ENCODE assay signal across 13 mouse cellular contexts in genomic region chr13:44932307-44933264, GRCm38 (mm10).
DNase-seq lines count a peak whose midpoint lies in the region; ATAC-seq lines count a peak whose summit lies in the region.
"Had no signal": no experiment of that assay in that cellular context is flagged by ENCODE, and none has a peak within 500 bp of the region (broad histone marks: within the 10 kb centered on the region; RNA-seq: fewer than 3 reads in every experiment).

No protein-coding gene starts in this region.

- no peak overlapping the region for H3K4me3 ChIP-seq in heart, embryonic 14.5 days (ENCODE audit: control insufficient read depth in 1 of 2, insufficient read depth in 1 of 2, low read depth in 1 of 2, low read length in 2 of 2)
- no peak overlapping the region for H3K4me3 ChIP-seq in hindbrain, embryonic 14.5 days (replicated peaks; ENCODE audit: low read length)
- H3K4me3 ChIP-seq: erythroblast, embryonic 14.5 days; liver, embryonic 12.5 days had no signal

- H3K27ac ChIP-seq in heart, embryonic 14.5 days (replicated peaks in 1 of 2; ENCODE audit: control insufficient read depth in 1 of 2, insufficient read depth in 1 of 2, low read depth in 2 of 2, low read length in 2 of 2): peak overlapping the region in 1 of 2 experiments; percentile 34; a peak in 1 of 4 replicates
- H3K27ac ChIP-seq in hindbrain, embryonic 14.5 days: peak overlapping the region; percentile 5; the same call in 1 of the 2 replicates
- H3K27ac ChIP-seq: liver, embryonic 12.5 days had no signal

- peak overlapping the region; percentile 27; the same call in 1 of the 2 replicates for H3K9ac ChIP-seq in heart, embryonic 14.5 days (ENCODE audit: low read length)
- no peak overlapping the region for H3K9ac ChIP-seq in hindbrain, embryonic 14.5 days
- H3K9ac ChIP-seq: liver, embryonic 12.5 days had no signal

- H3K4me2 ChIP-seq in heart, embryonic 14.5 days (ENCODE audit: low read length): peak overlapping the region; percentile 37; the same call in 1 of the 2 replicates
- no peak overlapping the region for H3K4me2 ChIP-seq in hindbrain, embryonic 14.5 days (replicated peaks)
- H3K4me2 ChIP-seq: liver, embryonic 12.5 days had no signal

- intact Hi-C loops in heart, postnatal 36 days (cut with DNase I): no loop called here

- ATAC-seq in heart, embryonic 14.5 days (ENCODE audit: insufficient number of reproducible peaks, insufficient read depth, low FRiP score, low read depth): peak; percentile 31; the same call in 1 of the 2 replicates
- peak; percentile 21; the same call in 1 of the 2 replicates for ATAC-seq in hindbrain, embryonic 14.5 days (ENCODE audit: low FRiP score)
- ATAC-seq: liver, embryonic 12.5 days had no signal

- no peaks in the 10 kb centered on the region for H3K27me3 ChIP-seq in heart, embryonic 14.5 days (ENCODE audit: control insufficient read depth, insufficient read depth, low read length)
- no peaks in the 10 kb centered on the region for H3K27me3 ChIP-seq in hindbrain, embryonic 14.5 days (ENCODE audit: control insufficient read depth, insufficient read depth, low read length)
- H3K27me3 ChIP-seq: liver, embryonic 12.5 days had no signal

- no peak for DNase-seq in heart, postnatal 36 days
- DNase-seq in 3T3-L1 (ENCODE audit: low read depth, low spot score) (peak; percentile 15), ES-CJ7 (ENCODE audit: low read depth, low spot score) (peak; percentile 29)
- no peak for DNase-seq in hindbrain, embryonic 14.5 days (ENCODE audit: low spot score)
- no peak for DNase-seq in layer of hippocampus, adult 18-20 months (ENCODE audit: low spot score in 2 of 2)
- DNase-seq in adrenal gland, adult 18-20 months (ENCODE audit: low spot score in 2 of 2): no peak
- DNase-seq: adrenal gland, postnatal 10 days; kidney, adult 9 months; lung, postnatal 14 days; thymus, postnatal 36 days had no signal

- H3K36me3 ChIP-seq in heart, embryonic 14.5 days (ENCODE audit: control insufficient read depth, insufficient read depth, low read length): peaks cover 14% of the 10 kb centered on the region
- peaks cover 29% of the 10 kb centered on the region for H3K36me3 ChIP-seq in hindbrain, embryonic 14.5 days (replicated peaks; ENCODE audit: control insufficient read depth, insufficient read depth)

- 58% methylated on average over 18 of the region's 18 CpGs for WGBS in heart, embryonic 14.5 days
- 58% methylated on average over 18 of the region's 18 CpGs for WGBS in hindbrain, embryonic 14.5 days

- no peaks in the 10 kb centered on the region for H3K9me3 ChIP-seq in heart, embryonic 14.5 days (ENCODE audit: control insufficient read depth, low read length)
- H3K9me3 ChIP-seq in hindbrain, embryonic 14.5 days (ENCODE audit: control insufficient read depth, low read length): no peaks in the 10 kb centered on the region
- H3K9me3 ChIP-seq: liver, embryonic 12.5 days had no signal

- peaks cover 9 to 26% of the 10 kb centered on the region in 2 experiments for H3K4me1 ChIP-seq in heart, embryonic 14.5 days (ENCODE audit: control insufficient read depth in 2 of 2, insufficient read depth in 2 of 2, low read length in 2 of 2)
- peaks cover 22% of the 10 kb centered on the region for H3K4me1 ChIP-seq in hindbrain, embryonic 14.5 days (replicated peaks; ENCODE audit: control insufficient read depth, insufficient read depth, low read length)

Comparison
In these comparisons a context has a peak if more than half of its experiments do, and no peak if none do; other contexts are left out.
1. DNase-seq: peak in 3T3-L1 (single experiment) and ES-CJ7 (single experiment); none in heart, postnatal 36 days (0 of 2), hindbrain, embryonic 14.5 days (single experiment), layer of hippocampus, adult 18-20 months (0 of 2) and adrenal gland, adult 18-20 months (0 of 2).